Mouse (Mus musculus) cerebellum, postnatal 14 days (tissue): ENCODE measurements at regions not wholly inside any gene's neighbourhood (a gene's known extent, or its start where the extent isn't known, plus 50 kb on each side); places are given as distances from the start of the nearest gene placed in this dataset.

Experiments used
- DNase-seq, 2 experiments: peaks; one replicate each; pipeline ENCODE4 v3.0.0; 2021; ENCODE audit warnings: mixed read lengths in 2 of 2

DNA sequence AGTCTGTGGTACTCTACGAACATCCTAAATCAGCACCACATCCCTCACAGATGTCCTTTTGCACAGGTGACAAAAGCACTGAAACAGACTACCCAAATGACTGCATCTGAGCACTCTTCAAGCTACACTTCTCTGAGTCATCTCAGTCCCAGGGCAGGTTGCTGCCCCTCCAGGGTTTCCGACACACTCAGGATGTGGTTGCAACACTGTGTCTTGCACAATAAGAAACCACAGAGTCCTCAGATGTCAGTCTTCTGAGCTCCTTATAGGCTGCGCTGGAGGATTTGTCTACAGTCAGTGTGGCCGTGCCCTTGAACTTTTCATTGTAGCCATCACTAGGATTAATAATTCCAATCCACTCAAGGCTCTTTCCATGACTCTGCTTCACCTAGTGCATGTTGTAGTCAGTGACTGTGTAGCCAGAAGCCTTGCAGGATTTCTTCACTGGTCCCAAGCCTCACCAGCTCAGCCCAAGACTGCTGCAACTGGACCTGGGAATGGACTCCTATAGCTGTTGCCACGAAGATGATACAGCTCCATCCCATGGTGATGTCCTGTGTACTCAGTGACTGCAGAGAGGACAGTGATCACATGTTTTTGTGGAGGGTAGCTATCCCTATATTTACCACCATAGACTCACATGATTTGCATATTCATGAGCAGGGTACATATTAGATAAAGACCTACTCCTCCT, 1103.3 kb upstream of the Tenm3 start:
- DNase-seq, result no peak

DNA sequence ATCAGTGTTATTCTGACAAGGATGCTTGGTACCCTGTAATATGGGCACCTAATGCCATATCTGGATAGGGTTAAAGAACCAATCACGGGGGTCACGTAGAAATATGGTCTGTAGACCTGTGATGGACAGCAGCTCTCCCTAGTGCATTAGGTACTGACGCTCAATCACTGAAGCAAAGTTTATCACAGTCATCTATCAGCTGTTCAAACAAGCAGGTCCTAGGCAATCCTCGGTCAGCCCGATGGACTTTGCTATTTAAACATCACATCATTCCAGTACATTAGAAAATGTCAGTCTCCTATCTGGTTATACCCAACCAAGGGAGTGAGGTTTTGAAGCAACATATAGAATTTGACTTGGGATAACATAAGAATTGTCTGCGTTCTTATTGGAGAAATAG, 1088.4 kb upstream of the Tenm3 start:
- no peak for DNase-seq

GRCm38 (mm10) chr8:49926402-49927172, 1082.8 kb upstream of the Tenm3 start:
- DNase-seq, result peak in 1 of 2 experiments; percentile 25

DNA sequence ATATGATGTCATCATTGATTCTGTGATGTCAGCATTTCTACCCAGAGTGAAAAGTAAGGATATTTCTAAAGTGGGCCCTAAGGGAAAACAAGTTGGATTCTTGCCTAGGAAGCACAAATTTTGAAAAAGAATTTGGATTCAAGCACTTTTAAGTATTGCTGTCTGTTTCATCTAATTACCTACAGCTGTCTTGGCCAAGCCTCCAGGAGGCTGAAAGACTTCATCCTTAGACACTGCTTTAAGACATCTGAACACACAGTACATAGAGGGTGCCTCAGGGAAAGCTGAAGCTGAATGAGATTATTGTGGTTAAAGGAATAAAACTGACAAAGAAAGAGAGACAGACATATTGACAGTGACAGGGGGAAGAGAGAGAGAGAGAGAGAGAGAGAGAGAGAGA, 1061.3 kb upstream of the Tenm3 start:
- no peak for DNase-seq

DNA sequence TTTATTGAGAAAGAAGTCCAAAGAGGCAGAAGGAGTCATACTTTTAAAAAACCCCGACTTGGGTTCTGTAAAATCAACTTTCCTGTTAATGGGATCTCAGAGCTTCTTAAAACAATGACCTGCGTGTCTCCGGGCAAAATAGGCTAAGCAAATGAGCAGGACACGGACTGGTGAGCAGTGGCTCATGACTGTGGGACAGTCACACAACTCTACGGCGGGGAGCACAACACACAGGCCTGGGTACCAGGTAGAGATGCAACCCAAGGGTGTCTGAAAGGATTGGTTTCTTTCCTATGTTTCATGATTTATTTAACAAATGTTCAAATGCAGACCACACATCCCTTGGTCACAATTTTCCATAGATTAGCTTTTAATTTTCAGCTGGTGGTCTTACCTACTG, 1058.3 kb upstream of the Tenm3 start:
- DNase-seq, result no peak

DNA sequence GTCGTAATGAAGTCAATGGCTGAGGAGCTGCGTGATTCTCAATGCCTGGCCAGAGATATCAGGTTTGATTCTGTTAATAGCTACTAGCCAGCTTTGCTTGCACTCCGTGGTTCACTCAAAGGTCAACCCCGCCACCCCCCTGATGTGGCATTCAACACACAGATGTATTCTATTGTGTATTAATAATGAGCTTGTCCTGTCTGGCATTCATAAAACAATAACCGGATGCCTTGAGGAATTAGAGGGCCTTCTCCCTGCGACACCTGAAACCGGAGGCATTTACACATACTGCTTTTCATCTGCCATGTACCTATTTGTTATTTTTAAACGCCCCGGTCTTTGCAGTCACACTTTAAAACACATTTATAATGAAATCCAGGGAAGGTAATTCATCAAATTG, 1057.8 kb upstream of the Tenm3 start:
- no peak for DNase-seq
